Mouse (Mus musculus): Measurements from ENCODE around the gene Jade1.

DNA sequence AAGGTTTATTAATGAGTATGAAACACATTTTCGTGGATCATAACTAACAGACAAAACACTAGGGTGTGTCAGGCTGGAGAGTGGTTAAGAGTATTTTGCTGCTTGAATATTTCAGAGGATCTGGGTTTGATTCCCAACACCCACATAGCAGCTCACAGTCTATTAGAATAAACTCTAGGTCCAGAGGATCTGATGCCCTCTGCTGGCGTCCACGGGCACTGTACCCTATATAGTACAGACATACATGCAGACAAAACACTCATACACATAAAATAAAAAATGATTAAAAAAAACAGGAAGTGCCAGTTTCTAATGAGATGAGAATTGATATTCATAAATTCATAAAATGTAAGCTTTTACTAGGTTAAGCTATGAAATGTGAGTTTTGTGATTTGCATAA is 56.7 kb downstream of the Jade1 start:
- TF ChIP-seq CTCF (IDR thresholded peaks at IDR 0.05; ENCODE audit: low read depth, low read length) (peak; percentile 41), POLR2A (IDR thresholded peaks at IDR 0.05; ENCODE audit: insufficient read depth, low read length) (no peak), EP300 (IDR thresholded peaks at IDR 0.05; ENCODE audit: insufficient read depth, low read depth, low read length) (no peak)
